Mouse (Mus musculus): ENCODE measurements around the gene Grin3b.

DNA sequence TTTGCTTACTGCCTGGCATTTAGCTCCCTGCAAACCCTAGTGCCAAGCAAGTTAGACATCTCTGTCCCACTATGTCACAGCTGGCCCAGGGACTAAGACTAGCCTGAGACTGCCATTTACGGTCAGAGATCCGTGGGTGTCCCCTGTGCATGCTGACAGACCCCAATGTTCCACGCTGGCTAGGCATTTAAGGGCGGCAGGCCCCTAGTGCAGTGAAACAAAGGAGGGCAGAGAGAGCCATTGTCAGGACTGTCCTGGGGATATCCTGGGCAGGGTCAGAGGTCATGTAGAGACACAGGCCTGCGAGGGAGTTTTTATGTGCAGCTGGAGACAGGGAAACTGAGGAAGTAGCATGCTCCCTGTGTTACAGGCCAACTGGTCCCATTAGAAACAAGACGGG, 36.7 kb upstream of the Grin3b start:
- TF ChIP-seq CTCF (IDR thresholded peaks at IDR 0.05; ENCODE audit: low read depth) (no peak), EP300 (IDR thresholded peaks at IDR 0.05; ENCODE audit: low read depth) (no peak)
